Mouse (Mus musculus): ENCODE data around the gene Spcs1.

Gene Spcs1

DNA sequence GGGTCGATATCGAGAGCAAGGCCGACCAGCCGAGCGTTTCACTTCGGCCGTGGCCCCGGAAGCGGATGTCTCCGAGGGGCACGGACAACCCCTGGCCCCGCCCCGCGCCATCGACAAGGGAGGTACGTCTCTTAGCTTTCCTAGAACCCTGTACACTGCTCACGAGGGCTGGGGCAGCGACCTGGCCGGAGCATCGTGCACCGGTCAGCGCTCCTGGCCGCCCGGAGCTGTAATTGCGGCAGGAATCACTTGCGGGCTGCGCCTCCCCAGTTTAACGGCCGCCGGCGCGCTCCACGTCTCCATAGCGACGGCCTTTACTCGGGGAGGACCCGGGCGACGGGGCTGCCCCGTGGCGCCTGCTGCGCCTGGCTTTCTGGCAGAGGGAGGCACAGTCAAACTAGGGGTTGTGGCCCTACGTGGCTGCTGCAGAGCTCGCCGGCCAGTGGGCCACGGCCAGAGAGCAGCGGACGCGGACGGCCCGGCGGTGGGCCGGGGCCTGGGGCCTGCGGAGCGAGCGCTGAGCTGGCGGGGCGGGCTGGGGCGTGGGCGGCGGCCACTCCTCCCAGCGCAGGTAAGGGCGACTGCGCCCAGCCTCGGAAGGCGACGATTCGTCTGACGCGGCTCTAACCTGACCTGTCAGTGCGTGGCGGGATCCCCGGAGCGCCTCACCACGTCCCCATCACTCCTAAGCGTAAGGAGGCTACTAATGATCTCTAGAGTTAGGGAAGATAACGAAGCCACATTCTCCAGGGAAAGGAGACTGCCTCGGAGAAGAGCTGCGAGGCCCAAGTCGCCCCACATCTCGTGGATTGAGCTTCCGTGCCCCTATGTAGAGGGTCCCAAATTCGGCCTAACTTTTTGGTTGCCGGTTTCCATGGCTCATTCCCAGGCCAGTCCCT, at the start of gene Spcs1, which contains the start of gene Glt8d1:
Gene Spcs1, minus strand, starts transcription at position 366 of the 899 bp plus-strand sequence.
Gene Glt8d1, plus strand, starts transcription at position 94 of the 899 bp plus-strand sequence.
- peak; percentile 87 for DNase-seq (ENCODE audit: low spot score)

DNA sequence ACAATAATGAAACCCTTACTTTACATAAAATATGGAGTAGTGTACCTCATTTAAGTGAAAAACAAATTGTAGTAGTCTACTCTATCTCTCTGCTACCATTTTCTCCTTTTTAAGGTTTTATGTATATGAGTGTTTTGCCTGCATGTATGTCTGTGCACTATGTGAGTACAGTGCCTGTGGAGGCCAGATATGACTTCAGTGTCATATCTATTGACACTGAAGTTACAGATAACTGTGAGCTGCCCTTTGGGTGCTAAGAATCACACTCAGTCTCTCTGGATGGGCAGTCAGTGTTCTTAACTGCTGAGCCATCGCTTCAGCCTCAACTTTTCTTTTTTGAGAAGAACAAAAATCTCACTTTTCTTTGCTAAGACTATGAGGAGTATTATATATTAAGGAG, 44.3 kb upstream of the Spcs1 start:
- no peak for DNase-seq (ENCODE audit: low spot score)

DNA sequence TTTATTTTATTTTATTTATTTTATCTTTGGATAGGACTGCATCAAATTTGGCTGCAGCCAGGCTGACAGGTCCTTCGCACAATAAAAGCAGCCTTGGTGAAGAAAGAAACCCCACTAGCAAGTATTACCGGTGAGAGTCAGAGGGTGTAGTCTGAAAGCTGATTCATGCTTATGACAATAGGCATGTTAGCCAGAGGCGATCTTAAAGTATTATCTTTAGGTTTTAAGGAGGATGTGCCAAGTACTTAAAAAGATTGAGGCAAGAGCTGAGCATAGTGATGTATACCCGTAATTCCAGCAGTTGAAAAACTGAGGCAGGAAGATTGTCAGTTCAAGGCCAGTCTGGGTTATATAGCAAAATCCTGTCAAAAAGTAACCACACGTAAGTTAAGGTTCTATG, 43.8 kb upstream of the Spcs1 start:
- DNase-seq (ENCODE audit: low spot score) = no peak

DNA sequence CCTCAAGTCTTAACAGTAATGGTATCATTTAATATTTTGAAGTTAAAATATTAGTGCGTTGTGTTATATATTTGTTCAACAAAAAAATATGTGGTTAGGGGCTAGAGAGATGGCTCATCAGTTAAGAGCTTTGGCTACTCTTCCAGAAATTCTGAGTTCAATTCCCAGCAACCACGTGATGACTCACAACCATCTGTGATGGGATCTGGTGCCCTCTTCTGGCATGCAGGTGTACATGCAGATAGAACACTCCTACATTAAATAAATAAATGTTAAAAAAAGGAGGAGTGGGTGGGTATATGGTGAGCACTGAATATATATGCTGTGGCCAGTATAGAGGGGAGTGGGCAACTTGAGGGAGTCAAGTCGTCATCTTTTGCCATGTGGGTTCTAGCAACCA, 24.3 kb upstream of the Spcs1 start:
- no peak for DNase-seq (ENCODE audit: low spot score)

DNA sequence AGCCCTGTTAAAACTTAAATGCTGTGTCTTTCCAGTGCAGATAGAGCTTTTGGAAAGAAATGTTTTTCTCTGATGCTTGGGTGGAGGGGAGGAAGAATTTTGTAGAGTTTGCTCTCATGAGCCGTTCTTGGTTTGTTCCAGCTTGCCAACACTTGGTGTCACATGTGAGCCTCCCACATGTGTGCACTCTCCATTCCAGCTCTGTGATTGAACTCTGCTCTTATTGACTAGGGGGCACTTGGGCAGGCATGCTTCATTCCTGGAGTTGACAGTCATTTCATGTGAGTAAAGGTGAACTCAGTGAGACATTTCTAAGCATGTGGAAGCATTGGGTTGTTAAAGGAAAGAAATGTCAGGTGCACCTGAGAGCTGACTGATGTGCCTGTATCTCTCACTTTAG, 21.1 kb upstream of the Spcs1 start:
- no peak for DNase-seq (ENCODE audit: low spot score)

DNA sequence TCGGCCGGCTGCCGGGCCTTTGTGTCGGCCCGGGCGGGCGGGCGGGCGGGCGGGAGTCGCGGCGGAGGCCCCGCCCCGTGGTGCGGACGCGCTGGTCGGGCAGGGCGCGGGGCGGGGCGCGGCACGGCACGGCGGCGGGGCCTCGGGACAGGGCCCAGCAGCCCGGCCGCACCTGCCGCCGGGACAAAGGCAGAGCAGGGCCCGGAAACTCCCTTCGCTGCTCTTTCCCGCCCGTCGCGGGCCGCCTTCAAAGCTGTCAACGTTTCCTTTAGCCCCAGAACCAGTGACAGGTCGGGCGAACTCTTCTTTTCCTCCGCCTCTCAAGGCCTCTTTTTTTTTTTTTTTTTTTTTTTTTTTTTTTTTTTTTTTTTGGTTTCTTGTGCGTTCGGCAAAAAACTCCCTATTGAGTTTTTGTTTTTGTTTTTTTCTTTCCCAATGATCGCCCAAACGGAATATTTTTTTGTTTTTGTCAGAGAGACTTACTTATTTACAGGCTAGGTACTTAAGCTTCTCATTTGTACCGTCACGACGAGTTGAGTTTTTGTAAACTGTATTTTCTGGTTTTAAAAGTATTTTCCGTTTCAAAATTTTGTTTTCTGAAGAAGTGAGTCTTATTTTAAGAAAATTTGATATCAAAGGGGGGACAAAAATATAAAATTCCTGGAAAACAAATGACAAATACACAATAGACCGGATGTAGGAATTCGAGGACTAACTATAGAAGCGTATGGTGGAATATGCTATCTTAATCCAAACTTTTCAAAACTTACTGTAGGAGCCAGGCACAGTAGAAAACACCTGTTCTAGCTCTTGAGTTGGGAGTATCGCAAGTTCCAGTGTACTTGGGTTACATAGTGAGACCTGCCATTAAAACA, 18.1 kb upstream of the Spcs1 start:
- peak; percentile 82 for DNase-seq (ENCODE audit: low spot score)

DNA sequence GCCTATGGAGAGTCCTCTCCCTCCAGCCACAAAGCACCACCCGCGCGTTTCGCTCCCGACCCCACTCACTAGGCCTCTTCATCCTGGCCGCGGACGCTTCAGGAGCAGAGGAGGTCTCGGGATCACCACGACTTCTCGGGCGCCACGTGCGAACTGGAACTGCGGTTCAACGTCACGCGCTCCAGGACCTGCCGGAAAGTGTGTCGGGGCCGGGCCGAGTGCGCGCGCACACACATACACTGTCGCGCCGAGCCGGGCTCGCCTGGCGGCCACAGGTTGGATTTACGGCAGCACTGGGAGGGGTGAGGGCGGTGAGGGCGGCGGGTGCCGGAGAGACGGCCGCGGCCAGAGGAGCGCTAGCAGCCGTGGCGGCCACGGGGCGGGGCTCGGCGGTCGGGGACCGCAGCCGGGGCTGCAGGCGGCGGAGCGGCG, 17.4 kb upstream of the Spcs1 start, which contains the start of the genes Pbrm1 and Gnl3:
Gene Pbrm1, plus strand, starts transcription at position 279 of the 432 bp plus-strand sequence.
Gene Gnl3, minus strand, starts transcription at position 293 of the 432 bp plus-strand sequence.
- peak; percentile 97 for DNase-seq (ENCODE audit: low spot score)

DNA sequence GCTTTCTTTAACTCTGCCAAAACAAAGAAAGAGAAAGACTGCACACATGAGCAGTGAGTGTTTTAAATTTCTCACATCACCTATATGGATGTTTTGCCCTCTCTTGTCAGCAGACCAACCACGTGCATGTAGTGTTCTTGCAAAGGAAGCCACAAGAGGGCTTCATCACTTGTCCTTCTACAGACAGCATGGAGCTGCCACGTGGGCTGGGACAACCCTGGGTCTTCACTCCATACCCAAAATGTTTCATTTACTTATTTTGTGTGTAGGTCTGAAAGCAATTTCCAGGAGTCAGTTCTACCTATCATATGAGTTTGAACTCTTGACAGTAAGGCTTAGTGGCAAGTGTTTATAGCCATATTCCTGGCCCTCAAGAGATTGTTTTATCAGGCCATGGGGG, 16.4 kb upstream of the Spcs1 start:
- no peak for DNase-seq (ENCODE audit: low spot score)

DNA sequence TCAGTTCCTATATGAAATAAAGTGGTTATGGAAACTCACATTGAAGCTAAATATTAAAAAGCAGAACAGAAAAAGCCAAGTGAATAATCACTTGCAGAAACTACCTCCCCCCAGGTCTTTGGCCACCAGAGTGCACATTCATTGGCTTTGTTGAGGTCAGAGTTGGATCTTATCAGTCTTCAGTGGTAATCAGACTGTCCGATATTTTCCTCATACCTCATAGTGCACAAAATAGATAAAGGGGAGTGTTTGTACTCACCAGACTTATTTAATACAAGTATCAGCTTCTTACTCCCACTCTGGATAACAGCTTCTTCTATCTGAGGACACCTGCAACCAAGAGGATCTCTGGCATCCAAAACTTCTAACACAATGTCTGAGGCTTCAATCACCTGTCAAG, 14.6 kb upstream of the Spcs1 start:
- no peak for DNase-seq (ENCODE audit: low spot score)

DNA sequence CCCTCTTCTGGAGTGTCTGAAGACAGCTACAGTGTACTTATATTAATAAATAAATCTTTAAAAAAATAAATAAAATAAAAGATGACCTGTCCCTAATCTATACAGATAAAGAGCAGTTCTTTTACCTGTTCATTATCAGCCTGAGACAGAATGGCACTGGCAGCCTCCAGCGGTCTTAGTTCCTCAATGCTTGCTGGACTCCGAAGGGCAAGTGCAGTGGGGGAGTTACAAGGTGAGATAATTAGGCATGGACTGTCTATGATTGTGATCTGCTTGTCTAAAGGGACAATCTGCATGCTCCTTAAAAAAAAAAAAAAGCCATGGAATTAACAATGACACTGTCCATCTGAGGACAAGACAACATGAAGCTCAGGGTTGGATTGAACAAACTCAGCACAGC, 12.5 kb upstream of the Spcs1 start:
- DNase-seq (ENCODE audit: low spot score) = no peak

DNA sequence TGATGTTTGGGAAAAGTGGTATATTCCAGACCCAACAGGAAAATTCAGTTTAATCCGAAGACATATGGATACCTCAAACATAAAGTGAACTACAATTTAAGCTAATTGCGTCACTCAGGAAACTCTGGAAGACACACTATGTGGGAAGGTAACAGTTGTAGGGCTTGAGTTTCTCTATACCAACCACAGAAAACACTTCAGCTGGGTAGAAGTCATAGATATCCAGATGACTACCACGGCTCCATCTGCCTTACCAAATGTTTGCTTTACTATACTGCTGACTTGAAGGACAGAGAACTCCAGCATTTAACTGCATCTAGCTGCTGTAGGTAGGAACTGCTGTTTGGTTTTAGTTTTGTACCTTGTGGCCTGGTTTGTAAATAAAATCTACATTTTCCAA, 10.1 kb upstream of the Spcs1 start:
- DNase-seq (ENCODE audit: low spot score) = no peak

DNA sequence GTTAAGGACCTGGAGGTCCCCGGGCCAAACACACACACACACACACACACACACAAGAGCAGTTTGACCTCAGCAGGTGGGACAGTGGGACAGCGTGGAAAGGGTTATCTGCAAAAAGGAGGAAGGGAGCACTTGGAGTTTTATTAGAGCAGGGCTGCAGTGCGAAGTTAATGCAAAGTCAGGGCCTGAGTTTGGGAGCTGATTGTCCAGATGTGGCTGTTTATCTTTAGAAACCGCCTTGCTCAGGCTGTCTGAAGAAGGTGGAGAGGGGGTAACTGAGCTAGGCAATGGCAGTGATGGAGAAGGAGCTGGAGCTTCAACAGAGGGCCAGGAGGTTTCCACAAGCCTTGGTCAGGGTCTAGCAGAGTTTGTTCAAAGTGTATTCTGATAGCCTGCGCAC, 5.3 kb upstream of the Spcs1 start:
- no peak for DNase-seq (ENCODE audit: low spot score)

DNA sequence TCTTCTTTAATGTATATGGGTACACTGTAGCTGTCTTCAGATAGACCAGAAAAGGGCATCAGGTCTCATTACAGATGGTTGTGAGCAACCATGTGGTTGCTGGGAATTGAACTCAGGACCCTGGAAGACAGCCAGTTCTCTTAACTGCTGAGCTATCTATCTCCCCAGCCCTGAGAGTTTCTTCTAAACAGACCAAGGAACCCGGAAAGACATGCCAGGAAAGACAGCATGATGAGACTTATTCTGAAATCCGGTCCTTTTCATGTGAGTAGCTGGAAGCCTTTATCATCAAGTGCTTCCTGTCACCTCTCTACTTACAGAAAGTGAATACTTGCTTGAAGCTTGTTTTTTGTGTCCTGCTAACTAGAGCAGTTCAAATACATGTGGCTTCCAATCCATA, 3.1 kb upstream of the Spcs1 start:
- DNase-seq (ENCODE audit: low spot score) = no peak

DNA sequence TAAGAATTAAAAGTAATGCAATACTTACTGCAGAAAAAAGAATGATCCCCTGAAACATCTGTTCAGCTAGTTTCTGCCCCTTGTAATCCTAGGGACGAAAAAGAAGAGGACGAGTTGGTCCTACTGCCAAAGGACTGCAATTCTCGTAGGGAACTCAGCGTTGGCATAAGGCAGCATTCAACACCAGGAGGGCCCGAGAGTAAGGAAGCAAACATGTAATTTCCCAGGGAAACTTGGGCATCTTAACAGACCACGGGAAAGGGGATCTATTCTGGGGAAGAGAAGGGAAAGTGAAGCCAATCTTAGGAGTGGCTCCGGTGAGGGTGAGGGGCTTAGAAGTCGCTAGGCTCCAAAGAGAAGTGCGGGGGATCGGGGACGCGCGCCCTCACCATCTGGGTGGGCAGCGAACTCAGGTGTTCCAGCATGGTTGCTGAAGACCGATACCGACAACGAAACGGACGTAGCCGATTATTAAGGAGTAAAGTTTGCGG, 611 bp downstream of the Spcs1 start:
- no peak for DNase-seq (ENCODE audit: low spot score)

DNA sequence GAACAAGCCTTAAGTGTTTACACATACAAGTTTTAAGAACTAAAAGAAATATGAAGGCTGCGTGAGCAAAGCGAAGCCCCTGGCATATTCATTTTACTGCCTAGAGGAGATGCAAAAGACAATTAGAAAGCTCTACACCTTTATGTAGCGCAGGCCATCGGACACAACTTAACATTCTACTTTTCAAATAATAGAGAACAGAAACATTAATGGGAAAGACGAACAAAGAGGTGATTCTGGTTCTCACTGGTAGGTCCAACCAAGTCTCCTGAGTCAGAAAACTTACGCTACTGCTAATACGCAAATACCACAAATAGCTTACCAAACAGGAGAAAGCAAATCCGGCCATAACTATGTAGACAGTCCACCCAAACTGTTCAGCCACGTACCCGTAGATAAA, 1.1 kb downstream of the Spcs1 start:
- DNase-seq (ENCODE audit: low spot score) = no peak

DNA sequence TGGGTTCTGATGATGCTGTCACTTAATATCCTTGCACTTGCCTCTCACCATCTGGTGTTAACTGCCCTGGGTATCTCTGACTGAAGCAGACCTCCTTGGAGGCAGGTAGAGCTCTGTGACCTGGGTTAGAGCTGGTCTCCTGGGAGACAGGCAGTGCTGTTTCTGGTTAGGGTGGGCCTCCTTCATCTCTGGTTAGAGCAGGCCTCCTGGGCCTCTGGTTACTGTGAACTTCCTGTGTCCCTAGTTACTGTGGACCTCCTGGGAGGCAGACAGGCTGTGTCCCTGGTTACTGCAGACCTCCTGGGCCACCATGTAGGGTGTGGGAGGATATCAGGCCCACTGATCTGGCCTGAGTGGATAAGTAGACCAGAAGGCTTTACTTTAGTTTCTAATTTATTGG, 5.1 kb downstream of the Spcs1 start:
- DNase-seq (ENCODE audit: low spot score) = no peak

DNA sequence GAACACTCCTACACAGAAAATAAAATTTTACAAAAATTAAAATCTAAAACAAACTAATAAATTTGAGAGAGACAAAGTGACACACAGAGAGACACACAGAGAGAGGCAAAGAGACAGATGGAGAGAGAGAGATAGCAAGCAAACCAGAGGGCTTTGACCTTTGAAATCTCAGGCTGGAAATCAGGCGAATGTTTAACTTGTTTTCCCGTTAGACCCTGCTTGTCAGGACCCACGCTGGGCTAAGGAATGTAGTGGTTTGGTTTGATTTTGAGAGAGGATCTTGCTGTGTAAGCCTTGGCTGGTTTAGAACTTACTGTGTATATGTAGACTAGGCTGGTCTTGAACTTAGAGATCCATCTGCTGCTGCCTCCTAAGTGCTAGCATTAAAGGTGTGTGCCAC, 25.2 kb downstream of the Spcs1 start:
- no peak for DNase-seq (ENCODE audit: low spot score)

DNA sequence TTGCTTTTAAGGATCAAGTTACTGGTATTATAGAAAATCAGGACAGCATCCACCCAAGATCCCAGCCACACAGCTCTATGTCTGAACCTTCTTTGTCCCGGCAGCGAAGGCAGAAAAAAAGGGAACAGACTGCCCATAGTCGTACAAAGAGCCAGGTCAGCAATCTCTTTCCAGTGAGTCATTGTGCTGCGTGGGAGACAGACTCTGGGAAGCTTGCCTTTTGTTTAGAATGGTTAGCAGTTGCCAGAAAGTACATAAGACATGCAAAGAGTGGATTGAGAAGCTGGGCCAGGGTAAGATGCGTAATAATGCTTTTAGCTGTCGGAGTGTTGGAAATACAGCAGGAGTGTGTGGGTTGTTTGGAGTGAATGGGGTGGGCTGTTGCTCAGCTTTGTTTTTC, 27.3 kb downstream of the Spcs1 start:
- no peak for DNase-seq (ENCODE audit: low spot score)

DNA sequence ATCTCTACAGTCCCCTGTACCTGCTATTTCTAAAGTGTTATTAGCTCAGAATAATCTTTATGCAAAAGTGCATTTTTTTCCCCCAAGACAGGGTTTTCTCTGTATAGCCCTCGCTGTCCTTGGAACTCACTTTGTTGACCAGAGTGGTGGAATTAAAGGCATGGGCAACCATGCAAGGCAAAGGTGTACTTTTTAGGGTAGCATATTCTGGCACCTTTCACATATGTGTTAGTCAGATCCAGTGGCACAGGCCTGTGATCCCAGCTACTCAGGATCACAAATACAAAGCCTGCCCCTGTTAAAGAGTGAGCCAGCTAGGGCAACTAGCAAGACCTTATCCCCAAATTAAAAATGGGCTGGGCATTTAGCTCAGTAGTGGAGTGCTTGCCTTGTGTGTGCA, 41.1 kb downstream of the Spcs1 start:
- no peak for DNase-seq (ENCODE audit: low spot score)

DNA sequence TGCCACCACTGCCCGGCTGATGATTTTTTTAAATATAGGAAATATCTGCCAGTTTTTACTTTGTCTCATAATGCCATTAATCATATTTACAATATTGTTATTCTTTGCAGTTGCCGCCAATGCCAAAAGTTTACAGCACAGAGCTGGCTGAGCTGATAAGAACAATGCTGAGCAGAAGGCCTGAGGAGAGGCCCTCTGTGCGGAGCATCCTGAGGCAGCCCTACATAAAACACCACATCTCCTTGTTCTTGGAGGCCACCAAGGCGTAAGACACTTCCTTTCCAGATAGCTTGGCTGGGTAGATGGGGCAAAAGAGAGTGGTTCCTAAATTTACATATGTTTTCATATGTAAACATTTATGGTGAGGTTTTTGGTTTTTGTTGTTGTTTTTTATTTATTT, 42.4 kb downstream of the Spcs1 start:
- no peak for DNase-seq (ENCODE audit: low spot score)

DNA sequence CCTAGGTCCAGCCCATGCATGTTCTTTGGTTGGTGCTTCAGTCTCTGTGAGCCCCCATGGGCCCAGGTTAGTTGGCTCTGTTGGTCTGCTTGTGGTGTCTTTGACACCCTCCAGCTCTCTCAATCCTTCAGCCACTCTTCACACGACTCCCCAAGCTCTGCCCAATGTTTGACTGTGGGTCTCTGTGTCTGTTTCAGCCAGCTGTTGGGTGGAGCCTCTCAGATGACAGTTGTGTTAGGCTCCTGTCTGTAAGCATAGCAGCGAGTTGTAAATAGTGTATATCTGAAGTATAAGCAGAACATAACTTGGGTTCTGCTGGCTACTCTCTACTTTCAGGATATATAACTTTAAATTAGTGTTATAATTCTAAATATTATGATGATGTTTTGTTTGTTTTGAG, 43.0 kb downstream of the Spcs1 start:
- no peak for DNase-seq (ENCODE audit: low spot score)

DNA sequence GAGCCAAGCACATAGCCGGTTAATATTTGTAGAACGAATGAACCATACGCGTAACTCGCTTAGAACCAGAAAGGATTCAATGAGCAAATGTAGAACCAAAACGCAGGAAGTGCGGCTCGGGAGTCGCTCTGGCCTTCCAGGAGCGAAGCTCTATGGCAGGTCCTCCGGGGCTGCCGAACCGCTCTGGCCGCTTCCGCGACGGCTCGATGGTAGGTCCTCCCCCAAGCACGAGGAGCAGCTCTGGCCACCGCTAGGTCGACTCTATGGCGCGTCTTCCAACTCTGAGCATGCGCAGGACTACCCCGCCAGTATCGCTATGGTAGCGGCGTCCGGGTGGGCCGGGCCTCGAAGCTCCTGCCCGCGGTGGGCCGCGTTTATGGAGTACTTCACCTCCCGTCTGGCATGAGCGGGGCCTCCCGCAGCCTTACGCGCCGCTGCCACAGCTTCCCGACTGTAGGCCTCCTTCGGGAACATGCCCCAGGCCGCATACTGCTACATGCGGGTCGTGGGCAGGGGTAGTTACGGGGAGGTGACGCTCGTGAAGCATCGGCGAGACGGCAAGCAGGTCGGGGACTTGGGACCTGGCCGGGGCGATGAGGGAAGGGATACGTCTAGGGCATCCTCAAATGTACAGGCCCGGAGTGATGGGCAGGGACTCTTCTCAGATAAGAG, 50.2 kb downstream of the Spcs1 start, which contains the start of gene Nek4:
Gene Nek4, plus strand, starts transcription at position 224 of the 672 bp plus-strand sequence.
- DNase-seq (ENCODE audit: low spot score) = peak; percentile 97
